Mouse (Mus musculus) liver, adult 2 months (tissue): Measurements from ENCODE around the gene Skap1.

ENCODE experiments used
- CTCF ChIP-seq: fragments of 200-500 bp; IDR thresholded peaks from 2 replicates; pipeline ENCODE4 v1.5.1; 2011; ENCODE audit warnings: low read depth, low read length, control low read depth
- POLR2A ChIP-seq: fragments of 200-500 bp; IDR thresholded peaks from 2 replicates; pipeline ENCODE4 v1.6.1; 2011; ENCODE audit warnings: low read length, control low read depth; ENCODE audit not compliant: insufficient read depth; ENCODE audit errors: extremely low read depth

DNA sequence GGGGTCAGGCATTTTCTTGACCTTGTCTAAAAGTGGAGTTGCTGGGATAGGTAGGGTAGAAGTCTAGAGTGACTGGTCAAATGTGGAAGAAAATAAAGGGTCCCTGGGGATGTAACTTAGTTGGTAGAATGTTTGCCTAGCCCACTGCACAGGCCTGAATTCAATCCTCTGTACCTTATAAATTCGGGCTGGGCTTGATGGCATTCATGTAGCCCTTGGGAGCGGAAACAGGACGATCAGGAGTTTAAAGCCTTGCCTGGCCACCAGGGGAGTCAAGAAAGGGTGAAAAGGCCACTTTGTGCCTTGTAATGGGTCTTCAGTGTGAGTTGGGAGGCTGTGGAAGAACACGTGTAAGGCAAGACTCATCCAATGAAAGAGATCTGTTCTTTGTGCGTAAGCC is 325.6 kb downstream of the Skap1 start:
- no peak for TF ChIP-seq POLR2A
- no peak for TF ChIP-seq CTCF
